Mouse (Mus musculus): ENCODE measurements around the gene Ces3a. TPM values are rescaled to one million over a fixed set of nuclear protein-coding genes. Genes with fewer than 3 reads are reported as not detected.
A peak's percentile ranks its signal among the peaks of the same experiment; 100 is the strongest.
"Not testable (repeated sequence)": the region's sequence is repeated elsewhere in the genome, so short reads cannot be mapped to it uniquely, and the experiment has no call there.

Gene Ces3a
- total RNA-seq, 2 experiments from 2014 or later: not detected

DNA sequence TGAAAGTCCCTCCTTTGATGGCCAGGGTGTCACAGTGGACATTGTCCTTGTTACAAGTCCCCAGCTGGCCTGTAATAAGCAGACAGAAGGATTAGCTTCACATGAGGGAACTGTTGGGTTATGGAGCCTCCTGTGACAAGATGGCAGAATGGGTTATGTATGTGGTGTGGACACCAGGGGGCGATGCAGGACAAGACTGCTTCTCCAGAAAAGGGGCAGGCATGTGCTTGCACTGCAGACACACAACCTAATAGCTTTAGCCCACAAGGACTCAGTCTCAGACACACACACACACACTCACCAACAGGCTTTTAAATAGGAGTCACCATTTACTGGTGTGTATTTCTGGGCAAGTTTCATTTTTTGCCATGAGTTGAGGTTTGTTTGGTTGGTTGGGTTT, 18.4 kb downstream of the Ces3a start:
- DNase-seq (ENCODE audit: extremely low spot score in 1 of 2, low spot score in 2 of 2): no peak
- Histone ChIP-seq H3K27ac (no peak overlapping the region), H3K4me3 (no peak overlapping the region)
- TF ChIP-seq CTCF (IDR thresholded peaks at IDR 0.05): peak; percentile 20
- intact Hi-C loops (cut with DNase I): no loop called here

DNA sequence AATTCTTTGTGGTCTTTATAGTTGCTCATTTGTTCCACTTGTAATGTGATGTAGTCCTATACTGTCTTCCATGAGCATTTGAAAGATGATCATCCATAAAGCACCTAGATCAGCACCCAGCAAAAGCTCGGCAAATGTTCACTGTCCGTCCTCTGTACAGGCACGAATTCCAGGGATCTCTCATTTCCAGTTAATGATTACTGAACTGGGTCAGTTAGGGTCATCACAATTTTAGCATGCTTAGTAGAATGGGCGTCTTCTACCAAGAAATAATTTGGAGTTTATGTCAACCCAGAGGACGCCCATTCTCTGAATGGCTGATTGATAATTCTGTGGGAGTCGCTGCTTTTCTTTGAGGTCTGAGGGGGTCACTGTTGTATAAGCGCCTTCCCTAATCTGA, 19.5 kb downstream of the Ces3a start:
- H3K27ac ChIP-seq; H3K4me3 ChIP-seq; DNase-seq (ENCODE audit: extremely low spot score in 1 of 2, low spot score in 2 of 2); intact Hi-C loops (cut with DNase I): not testable (repeated sequence)

DNA sequence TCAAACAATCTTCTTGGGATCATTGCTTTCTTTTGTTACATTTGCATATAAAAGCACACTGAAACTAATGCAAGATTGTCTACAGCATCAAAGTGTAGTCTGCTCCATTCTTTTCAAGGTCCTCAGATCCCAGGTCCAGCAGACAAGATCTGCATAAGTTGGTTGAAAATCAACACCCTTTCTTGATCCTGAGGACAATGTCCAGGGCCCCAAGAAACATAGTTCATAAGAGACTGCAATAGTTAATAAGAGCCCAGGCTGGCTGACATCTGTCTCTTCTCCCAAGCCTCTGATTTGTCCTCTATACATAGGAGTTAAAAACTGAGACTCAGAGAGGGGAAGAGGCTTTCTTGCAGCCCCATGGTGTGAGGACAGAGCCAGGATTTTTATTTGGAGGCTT, 20.6 kb downstream of the Ces3a start:
- TF ChIP-seq CTCF (IDR thresholded peaks at IDR 0.05): no peak
- Histone ChIP-seq H3K4me3 (no peak overlapping the region), H3K27ac (no peak overlapping the region)
- DNase-seq (ENCODE audit: extremely low spot score in 1 of 2, low spot score in 2 of 2): no peak
- intact Hi-C loops (cut with DNase I): no loop called here

DNA sequence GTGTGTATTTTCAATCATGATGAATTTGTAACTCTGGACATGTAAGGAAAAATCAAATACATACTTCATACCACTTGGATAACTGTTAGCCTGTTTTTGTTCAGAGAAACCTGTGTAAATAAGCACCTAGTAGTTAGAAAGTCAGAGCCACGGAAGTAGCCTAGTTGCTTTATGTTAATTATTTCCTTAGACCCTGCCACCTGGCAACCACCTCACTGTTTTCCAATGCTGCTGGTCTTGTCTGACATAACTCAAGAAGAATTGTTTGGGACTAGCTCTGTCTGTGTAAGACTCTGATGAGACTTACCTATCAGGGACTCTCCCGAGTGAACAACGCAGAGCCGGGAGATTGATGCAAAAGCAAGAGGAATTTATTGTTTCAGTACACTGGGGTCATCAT, 28.2 kb downstream of the Ces3a start:
- TF ChIP-seq CTCF (IDR thresholded peaks at IDR 0.05): no peak
- intact Hi-C loops (cut with DNase I): no loop called here
- Histone ChIP-seq H3K27ac (no peak overlapping the region), H3K4me3 (no peak overlapping the region)
- DNase-seq (ENCODE audit: extremely low spot score in 1 of 2, low spot score in 2 of 2): no peak

DNA sequence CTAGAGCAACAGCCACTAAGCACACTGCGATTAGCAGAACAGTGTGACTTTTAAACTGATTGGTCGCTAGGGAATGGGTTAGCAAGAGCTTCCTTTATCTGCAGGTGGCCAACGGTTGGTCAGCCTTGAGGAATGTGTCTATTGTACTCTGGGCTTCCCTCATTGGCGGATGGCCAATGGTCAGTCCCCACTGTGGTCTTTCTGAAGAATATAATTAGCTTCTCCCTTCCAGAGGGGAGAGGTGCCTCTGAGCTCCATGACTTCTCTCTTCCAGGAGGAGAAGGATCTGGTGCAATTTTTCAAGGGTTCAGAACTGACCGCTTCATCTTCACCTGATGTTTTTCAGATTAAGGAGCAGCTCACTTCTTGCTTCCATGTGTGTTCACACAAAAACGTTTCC, 28.7 kb downstream of the Ces3a start:
- intact Hi-C loops (cut with DNase I): no loop called here
- DNase-seq (ENCODE audit: extremely low spot score in 1 of 2, low spot score in 2 of 2): no peak
- Histone ChIP-seq H3K27ac (no peak overlapping the region), H3K4me3 (no peak overlapping the region)
- TF ChIP-seq CTCF (IDR thresholded peaks at IDR 0.05): no peak

DNA sequence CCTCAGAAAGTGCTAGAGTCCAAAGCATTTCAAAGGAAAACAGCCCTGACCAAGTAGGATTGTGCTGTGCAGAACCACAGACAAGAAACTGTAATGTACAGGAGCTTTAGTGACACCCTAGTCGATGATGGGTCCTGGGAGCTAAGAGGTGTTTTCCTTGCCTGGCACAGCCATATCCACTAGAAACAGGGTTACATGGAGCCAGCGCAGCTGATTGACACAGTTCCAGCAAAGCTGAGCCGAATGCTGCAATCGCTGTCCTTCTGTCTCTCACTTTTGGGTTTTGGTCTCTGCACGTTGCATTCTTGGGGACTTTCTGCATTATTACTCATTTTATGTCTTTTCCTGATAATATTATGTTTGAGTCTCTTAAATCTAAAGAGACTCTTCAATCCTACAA, 30.2 kb downstream of the Ces3a start:
- H3K4me3 ChIP-seq: no peak overlapping the region
- intact Hi-C loops (cut with DNase I): no loop called here
- H3K27ac ChIP-seq: no peak overlapping the region
- TF ChIP-seq CTCF (IDR thresholded peaks at IDR 0.05): no peak
- no peak for DNase-seq (ENCODE audit: extremely low spot score in 1 of 2, low spot score in 2 of 2)

DNA sequence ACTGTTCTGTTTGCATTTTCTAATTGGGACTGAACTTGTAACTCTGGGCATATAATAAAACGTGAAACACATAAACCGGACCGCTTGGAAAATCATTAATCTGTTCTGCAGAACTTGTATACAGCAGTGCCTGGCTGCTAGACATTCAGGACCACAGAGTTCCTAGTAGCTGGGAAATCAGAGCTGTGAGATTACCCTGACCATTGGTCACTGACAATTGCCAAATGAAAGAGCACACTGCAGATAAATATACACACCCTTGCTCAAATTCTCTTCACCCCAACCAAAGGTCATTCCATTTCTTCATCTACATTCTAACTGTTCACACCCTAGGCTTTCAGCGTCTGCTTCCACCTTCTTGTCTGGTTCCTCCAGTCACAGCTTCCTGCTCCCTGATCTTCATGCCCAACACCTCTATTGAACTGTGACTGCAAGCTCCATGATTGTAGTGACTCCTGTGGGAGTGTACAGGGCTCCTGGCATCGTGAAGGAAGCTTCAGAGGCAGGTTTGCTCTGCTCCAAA, 32.5 kb downstream of the Ces3a start:
- Histone ChIP-seq H3K4me3 (no peak overlapping the region), H3K27ac (no peak overlapping the region)
- TF ChIP-seq CTCF (IDR thresholded peaks at IDR 0.05): no peak
- intact Hi-C loops (cut with DNase I): no loop called here
- DNase-seq (ENCODE audit: extremely low spot score in 1 of 2, low spot score in 2 of 2): no peak

DNA sequence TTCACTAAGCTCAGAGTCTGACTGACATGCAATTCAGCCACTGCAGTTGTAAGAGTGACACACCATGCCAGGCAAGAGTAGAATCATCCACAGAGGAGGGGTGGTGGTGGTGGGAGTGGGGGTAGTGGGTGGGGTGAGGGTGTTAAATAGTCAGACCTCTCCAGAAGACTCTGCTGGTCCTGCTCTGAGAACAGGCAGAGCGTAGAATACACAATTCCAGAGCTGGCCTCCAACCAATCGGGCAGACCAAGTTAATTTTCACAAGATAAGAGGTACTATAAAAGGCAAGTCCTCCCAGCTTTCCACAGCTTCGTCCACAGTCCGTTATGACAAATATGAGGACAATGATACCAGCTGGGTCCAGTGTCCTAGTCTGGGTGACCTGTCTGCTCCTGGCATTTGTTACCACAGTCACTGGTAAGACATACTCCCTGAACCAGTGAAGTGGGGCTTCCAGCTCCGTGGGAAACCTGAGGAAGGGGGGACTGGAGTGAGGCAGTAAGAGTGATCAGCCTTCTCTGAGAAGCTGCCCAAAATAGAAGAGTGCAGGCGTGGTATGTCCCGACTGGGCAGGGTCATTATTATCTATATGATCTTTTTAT, 35.1 kb downstream of the Ces3a start, which contains the start of gene Ces3b:
Ces3b (plus strand) TSS at position 305 of the 602 bp plus-strand sequence.
- Histone ChIP-seq H3K27ac (no peak within 1 kb of the TSS), H3K4me3 (no peak within 1 kb of the TSS)
- TF ChIP-seq CTCF (IDR thresholded peaks at IDR 0.05): no peak
- intact Hi-C loops (cut with DNase I): no loop called here
- no peak for DNase-seq (ENCODE audit: extremely low spot score in 1 of 2, low spot score in 2 of 2)

DNA sequence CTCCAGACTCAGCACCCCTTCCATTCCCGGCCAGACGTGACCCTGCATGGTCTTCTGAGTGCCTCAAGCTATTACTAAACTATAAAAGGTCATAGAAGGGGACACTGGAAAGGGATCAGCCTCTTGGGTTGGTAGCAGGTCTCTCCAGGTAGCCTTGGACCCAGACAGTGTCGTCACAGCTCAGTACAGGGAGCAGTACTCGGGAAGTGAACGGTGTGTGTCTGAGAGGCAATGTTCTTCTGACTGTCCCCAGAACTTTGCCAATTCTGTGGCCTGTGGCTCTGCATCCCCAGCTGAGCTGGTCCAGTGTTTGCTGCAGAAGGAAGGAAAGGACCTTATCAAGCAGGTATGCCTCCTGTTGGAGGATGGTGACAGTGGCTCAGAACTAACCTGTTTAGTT, 39.8 kb downstream of the Ces3a start:
- DNase-seq (ENCODE audit: extremely low spot score in 1 of 2, low spot score in 2 of 2); intact Hi-C loops (cut with DNase I); H3K27ac ChIP-seq; H3K4me3 ChIP-seq: not testable (repeated sequence)

DNA sequence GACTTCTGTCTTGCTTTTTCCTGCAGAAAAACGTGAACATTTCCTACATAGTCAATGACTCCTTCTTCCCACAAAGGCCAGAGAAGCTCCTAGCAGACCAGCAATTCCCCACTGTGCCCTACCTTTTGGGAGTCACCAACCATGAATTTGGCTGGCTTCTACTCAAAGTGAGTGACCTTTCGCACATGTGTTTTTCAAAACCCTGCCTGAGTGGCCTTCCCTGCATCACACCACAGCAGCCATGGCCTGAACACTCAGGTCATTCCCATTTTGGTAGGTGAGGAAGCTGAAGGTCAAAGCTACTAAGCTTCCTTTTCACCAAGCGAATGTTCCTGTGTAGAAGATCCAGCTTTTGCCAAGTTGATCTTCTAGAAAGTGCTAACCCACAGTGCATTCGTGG, 40.2 kb downstream of the Ces3a start:
- intact Hi-C loops (cut with DNase I): no loop called here
- no peak for TF ChIP-seq CTCF (IDR thresholded peaks at IDR 0.05)
- Histone ChIP-seq H3K4me3 (no peak overlapping the region), H3K27ac (no peak overlapping the region)
- DNase-seq (ENCODE audit: extremely low spot score in 1 of 2, low spot score in 2 of 2): no peak

DNA sequence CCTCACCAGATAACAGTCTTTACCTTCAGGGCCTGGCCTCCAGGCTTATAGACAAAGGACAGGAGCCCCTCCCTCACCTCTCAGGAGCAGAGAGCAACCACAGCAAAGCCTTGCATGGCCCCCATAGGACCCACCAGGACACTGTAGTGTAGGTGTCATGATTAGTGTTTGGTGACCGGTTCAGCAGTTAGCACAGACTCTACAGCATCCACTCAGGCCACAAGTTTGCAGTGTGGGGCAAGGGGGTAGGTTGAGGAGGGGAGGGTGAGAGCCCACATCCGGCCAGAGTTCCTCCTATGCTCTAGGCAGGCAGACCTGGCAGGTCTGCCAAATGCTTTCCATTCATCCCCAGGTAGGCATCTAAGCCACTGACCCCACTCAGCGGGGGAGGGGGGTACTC, 45.6 kb downstream of the Ces3a start:
- H3K27ac ChIP-seq: no peak overlapping the region
- TF ChIP-seq CTCF (IDR thresholded peaks at IDR 0.05): no peak
- DNase-seq (ENCODE audit: extremely low spot score in 1 of 2, low spot score in 2 of 2): no peak
- H3K4me3 ChIP-seq: no peak overlapping the region
- intact Hi-C loops (cut with DNase I): no loop called here

DNA sequence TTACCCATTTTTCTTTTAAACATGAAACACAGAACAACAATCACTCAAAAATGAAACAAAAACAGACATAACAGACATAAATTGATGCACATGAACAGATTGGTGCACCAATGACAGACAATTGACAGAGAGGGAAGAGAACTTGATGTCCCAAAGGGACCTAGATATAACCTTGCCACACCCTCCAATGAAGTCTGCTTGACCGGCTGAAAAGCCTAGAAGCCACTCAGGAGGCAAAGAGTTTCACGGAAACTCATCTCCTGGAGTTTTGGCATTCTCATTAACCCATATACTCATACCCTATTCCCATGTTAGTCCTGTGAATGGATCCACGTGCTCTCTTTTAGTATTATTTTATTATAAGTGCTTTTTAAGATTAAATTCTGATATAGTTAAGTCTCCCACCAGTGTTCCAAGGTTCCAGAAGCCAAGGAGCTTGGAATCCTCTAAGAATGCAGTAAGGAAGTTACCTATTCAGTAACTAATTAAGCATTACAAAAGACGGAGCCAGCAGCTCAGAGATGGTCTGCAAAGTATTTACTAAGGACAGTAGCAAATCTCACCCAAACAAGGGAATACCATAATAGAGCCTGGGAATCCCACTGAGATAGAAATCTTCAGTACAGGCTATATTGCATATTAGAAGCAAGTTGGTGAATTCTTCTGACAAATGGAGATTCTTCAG, 53.8 kb downstream of the Ces3a start:
- DNase-seq (ENCODE audit: extremely low spot score in 1 of 2, low spot score in 2 of 2): not testable (repeated sequence)
- intact Hi-C loops (cut with DNase I): loop anchor here (10.0 kb wide), 1 partner anchor 447 kb away; no protein-coding TSS in a partner anchor

DNA sequence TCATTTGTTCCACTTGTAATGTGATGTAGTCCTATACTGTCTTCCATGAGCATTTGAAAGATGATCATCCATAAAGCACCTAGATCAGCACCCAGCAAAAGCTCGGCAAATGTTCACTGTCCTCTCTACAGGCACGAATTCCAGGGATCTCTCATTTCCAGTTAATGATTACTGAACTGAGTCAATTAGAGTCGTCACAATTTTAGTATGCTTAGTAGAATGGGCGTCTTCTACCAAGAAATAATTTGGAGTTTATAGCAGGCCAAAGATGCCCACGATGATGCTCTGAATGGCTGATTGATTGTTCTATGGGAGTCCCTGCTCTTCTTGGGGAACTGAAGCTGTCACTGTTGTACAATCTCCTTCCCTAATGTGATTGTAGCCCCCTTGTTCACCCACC, 55.3 kb downstream of the Ces3a start:
- intact Hi-C loops (cut with DNase I): loop anchor here (10.0 kb wide), 1 partner anchor 449 kb away; no protein-coding TSS in a partner anchor
- not testable (repeated sequence) for H3K4me3 ChIP-seq; H3K27ac ChIP-seq; DNase-seq (ENCODE audit: extremely low spot score in 1 of 2, low spot score in 2 of 2)

More for the DNA sequence above, 53.8 kb downstream of the Ces3a start:
- H3K27ac ChIP-seq, H3K4me3 ChIP-seq: not testable (repeated sequence)
